Mouse (Mus musculus): ENCODE measurements around the gene Cpz.

GRCm38 (mm10) chr5:35539576-35539975, 14.1 kb upstream of the Cpz start:
- TF ChIP-seq CTCF (IDR thresholded peaks at IDR 0.05), result no peak
- no peak for TF ChIP-seq EP300 (IDR thresholded peaks at IDR 0.05)
